Mouse (Mus musculus) cortical plate, adult 2 months (tissue): ENCODE data around the gene Gli1.

Experiments
- CTCF ChIP-seq: fragments of 200-500 bp; IDR thresholded peaks from 2 replicates; pipeline ENCODE4 v1.5.1; 2011; ENCODE audit warnings: mild to moderate bottlenecking, control low read depth, low read length; ENCODE audit not compliant: insufficient read depth; ENCODE audit errors: extremely low read depth
- POLR2A ChIP-seq: fragments of 200-500 bp; IDR thresholded peaks from 2 replicates; pipeline ENCODE4 v1.6.1; 2011; ENCODE audit warnings: mild to moderate bottlenecking, low read length, control low read depth; ENCODE audit not compliant: insufficient read depth; ENCODE audit errors: extremely low read depth

DNA sequence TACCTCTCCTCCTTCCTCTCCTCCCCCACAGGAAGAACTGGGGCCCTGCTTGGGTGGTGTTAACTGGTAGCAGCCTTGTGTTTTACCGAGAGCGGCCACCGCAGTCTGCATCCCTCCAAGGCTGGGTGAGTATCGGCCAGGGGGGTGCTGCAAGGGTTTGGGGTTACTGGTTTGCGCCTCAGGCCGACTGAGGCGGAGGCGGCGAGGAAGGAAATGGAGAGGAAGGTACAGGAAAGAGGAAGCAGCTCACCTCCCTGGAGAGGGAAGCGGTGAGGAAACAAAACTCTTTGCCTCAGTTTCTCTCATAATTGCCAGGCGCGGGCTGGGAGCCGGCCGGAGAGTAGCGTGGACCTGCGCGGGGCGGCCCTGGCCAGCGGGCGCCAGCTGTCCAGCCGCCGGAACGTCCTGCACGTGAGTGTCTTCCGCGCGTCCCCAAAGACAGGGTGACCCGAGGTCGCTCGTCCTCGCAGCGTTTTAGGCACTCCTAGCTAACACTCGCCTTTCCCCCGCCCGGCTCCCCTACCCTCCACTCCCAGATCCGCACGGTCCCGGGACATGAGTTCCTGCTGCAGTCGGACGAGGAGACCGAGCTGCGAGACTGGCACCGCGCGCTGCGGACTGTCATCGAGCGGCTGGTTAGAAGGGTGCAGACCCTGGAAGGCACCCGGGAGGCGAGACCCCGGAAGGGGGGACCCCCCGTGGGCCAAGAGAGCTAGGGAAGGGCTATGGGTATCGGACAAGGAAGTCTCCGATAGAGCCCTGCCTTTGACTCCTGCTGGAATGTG lies 15.6 kb downstream of the Gli1 start:
- TF ChIP-seq CTCF (no peak), POLR2A (no peak)
